ENCODE assay signal across 9 mouse cellular contexts in the genomic region with DNA sequence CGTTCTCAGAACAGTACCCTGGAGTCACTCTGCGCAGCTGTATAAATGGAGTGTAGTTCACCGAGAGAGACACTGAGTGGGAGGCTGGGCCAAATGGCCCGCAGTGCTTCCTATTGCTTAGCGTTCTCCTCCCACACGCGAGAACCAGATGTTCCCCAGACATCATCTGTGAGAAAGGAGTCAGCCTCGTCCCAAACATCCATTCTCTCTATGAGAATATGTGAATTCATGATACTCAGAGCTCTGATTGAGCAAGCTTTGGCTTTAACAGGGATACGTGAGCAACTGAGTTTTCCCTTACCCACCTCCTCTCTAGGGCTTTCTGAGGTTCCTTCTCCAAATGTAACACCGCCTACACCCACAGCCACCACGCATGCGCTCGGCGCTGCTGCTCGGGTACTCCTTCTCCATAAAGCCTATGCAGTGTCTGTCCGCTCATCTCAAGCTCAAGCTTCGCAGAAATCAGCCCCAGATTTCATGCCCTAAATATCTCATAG. TPM values are rescaled to one million over a fixed set of nuclear protein-coding genes. Genes with fewer than 3 reads are reported as not detected.
DNase-seq lines count a peak whose midpoint lies in the region; ATAC-seq lines count a peak whose summit lies in the region.
"Had no signal": no experiment of that assay in that cellular context is flagged by ENCODE, and none has a peak within 500 bp of the region (broad histone marks: within the 10 kb centered on the region; RNA-seq: fewer than 3 reads in every experiment).

No protein-coding gene starts in this region.

- peaks cover 33% of the 10 kb centered on the region for H3K4me1 ChIP-seq in intestine, embryonic 16.5 days (ENCODE audit: control insufficient read depth, insufficient read depth, low read length)
- H3K4me1 ChIP-seq in limb, embryonic 15.5 days = peaks cover 77% of the 10 kb centered on the region

- no peaks in the 10 kb centered on the region for H3K36me3 ChIP-seq in intestine, embryonic 16.5 days (ENCODE audit: control insufficient read depth, insufficient read depth, low read length)
- H3K36me3 ChIP-seq in limb, embryonic 15.5 days = no peaks in the 10 kb centered on the region; the same call in 1 of the 2 replicates
- H3K36me3 ChIP-seq: liver, embryonic 15.5 days had no signal

- DNase-seq in kidney, adult 18-20 months = peak; percentile 34
- no peak for DNase-seq in kidney, adult 8-10 months
- DNase-seq in adipocyte (ENCODE audit: low spot score) (peak; percentile 52), MN1 (ENCODE audit: low spot score) (no peak)
- DNase-seq in gonadal fat pad, adult 2 months (ENCODE audit: low read depth) = peak; percentile 93

- H3K27ac ChIP-seq in intestine, embryonic 16.5 days (ENCODE audit: low read length) = peak overlapping the region; percentile 82
- peak overlapping the region; percentile 90 for H3K27ac ChIP-seq in limb, embryonic 15.5 days
- H3K27ac ChIP-seq: liver, embryonic 15.5 days had no signal

- peak; percentile 65 for ATAC-seq in intestine, embryonic 16.5 days
- ATAC-seq in limb, embryonic 15.5 days (ENCODE audit: insufficient number of reproducible peaks, low FRiP score, low TSS enrichment, low read depth) = peak; percentile 71
- no peak for ATAC-seq in activated CD4-positive, CD25-positive, alpha-beta regulatory T cell, adult 4 months

- no peaks in the 10 kb centered on the region for H3K27me3 ChIP-seq in intestine, embryonic 16.5 days (replicated peaks; ENCODE audit: control insufficient read depth, insufficient read depth, low read length)
- no peaks in the 10 kb centered on the region for H3K27me3 ChIP-seq in limb, embryonic 15.5 days
- H3K27me3 ChIP-seq: liver, embryonic 15.5 days had no signal

- H3K9me3 ChIP-seq in intestine, embryonic 16.5 days (ENCODE audit: control insufficient read depth, low read length) = no peaks in the 10 kb centered on the region
- H3K9me3 ChIP-seq in limb, embryonic 15.5 days = no peaks in the 10 kb centered on the region
- H3K9me3 ChIP-seq: liver, embryonic 15.5 days had no signal

- 52% methylated on average over 17 of the region's 17 CpGs for whole genome bisulfite sequencing in intestine, embryonic 16.5 days
- 38% methylated on average over 17 of the region's 17 CpGs for WGBS in limb, embryonic 15.5 days

- no peak overlapping the region for H3K4me3 ChIP-seq in intestine, embryonic 16.5 days (ENCODE audit: low read length)
- no peak overlapping the region for H3K4me3 ChIP-seq in limb, embryonic 15.5 days
- H3K4me3 ChIP-seq: liver, embryonic 15.5 days had no signal

- H3K9ac ChIP-seq in intestine, embryonic 16.5 days (ENCODE audit: low read depth, low read length) = no peak overlapping the region
- H3K9ac ChIP-seq in limb, embryonic 15.5 days = no peak overlapping the region
- H3K9ac ChIP-seq: liver, embryonic 15.5 days had no signal

- 0 out of 2 replicates have a peak overlapping the region, but pooled peaks have one; percentile 2 for H3K4me2 ChIP-seq in intestine, embryonic 16.5 days (ENCODE audit: low read depth, low read length)
- peak overlapping the region; percentile 17 for H3K4me2 ChIP-seq in limb, embryonic 15.5 days
- H3K4me2 ChIP-seq: liver, embryonic 15.5 days had no signal

RNA-seq across cellular contexts. Expression of a gene that starts 22.5 kb away (rescaled TPM):
- 32.2 and 55.4 TPM in 2 replicates for polyA plus RNA-seq in gonadal fat pad, adult 2 months (2012; rRNA removed)
- polyA plus RNA-seq in intestine, embryonic 16.5 days (2015; fragmentation: Nextera tagmentation; extraction: Ambion mirVana) = 13.4 and 13.9 TPM in 2 replicates
- 29.9 and 35.0 TPM in 2 replicates for polyA plus RNA-seq in limb, embryonic 15.5 days (2015; fragmentation: Nextera tagmentation; extraction: Ambion mirVana)
- polyA plus RNA-seq in activated CD4-positive, CD25-positive, alpha-beta regulatory T cell, adult 4 months (2017; shearing (Covaris generic)) = 1 to 10 TPM; 3.0 to 3.6 TPM

Comparison
In these comparisons a context has a peak if more than half of its experiments do, and no peak if none do; other contexts are left out.
1. DNase-seq: peak in kidney, adult 18-20 months (single experiment), adipocyte (single experiment) and gonadal fat pad, adult 2 months (single experiment); none in kidney, adult 8-10 months (0 of 2) and MN1 (single experiment).